Mouse (Mus musculus) granulocyte monocyte progenitor cell, adult 5-6 weeks (primary cell): ENCODE data around the gene Lmf2. TPM values are rescaled to one million over a fixed set of nuclear protein-coding genes. Genes with fewer than 3 reads are reported as not detected.

Experiments
- ATAC-seq: replicated peaks from 2 replicates; pipeline ENCODE4 v1.8.0; 2016; ENCODE audit warnings: mild to moderate bottlenecking, moderate TSS enrichment, inconsistent platforms; ENCODE audit not compliant: poor library complexity, severe bottlenecking
- total RNA-seq, 2 experiments: library from RNA; stranded (forward) in 1 of 2; stranded (reverse) in 1 of 2; fragments of 200-712, 200-1000 nt in 1 of 2; fragments of >200 nt in 1 of 2; fragmentation: Nextera tagmentation in 1 of 2; gene quantifications; 2 replicates each; pipeline ENCODE4 v1.2.3; 2014 to 2017

Gene Lmf2
- 15.4 and 22.3 TPM in 2 replicates for total RNA-seq (2014; fragmentation: Nextera tagmentation)
- 8.9 and 11.0 TPM in 2 replicates for total RNA-seq (2017)

DNA sequence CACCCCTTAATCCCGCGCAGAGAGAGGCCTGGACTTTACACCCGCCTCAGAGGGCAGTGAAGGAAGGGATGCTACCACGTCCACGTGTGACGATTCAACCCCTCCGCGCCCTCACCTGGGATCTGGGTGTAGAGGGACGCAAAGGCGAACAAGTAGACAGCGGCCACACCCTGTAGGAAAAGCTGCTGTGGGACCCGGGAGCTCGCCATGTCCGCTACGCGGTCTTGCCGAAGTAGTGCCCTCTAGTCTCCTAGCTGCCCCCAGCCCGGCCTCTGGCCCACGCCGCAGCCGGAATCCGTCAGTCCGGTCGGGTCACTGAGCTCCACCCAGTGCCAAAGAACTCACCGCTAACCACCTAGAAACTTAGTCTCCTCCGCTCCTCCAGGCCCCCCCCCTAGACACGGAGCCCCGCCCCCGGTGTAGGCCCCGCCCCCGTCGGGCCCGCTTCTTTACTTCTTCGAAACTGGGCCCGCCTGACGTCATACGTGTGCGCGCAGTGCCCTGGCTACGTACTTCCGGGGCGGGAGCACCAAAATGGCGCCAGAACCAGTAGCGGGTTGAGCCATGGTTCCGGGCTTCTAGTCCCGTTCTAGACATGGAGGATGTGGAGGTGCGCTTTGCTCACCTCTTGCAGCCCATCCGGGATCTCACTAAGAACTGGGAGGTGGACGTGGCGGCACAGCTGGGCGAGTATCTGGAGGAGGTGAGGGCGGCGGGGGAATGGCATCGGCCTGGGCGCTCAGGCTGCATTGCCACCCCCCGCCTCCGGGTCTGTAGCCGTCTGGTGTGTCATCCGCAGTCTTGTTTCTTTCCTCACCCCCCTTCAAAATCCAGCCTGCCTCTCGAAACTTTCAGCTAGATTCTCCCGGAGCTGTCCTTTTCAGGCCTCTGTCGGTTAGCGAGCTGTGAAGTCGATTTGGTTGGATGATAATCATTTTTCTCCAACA is at the start of gene Lmf2, which contains the start of gene Ncaph2:
Gene Lmf2 (minus strand): TSS at position 419 of the 947 bp plus-strand sequence.
Gene Ncaph2 (plus strand): TSS at position 479 of the 947 bp plus-strand sequence.
- peak; percentile 77 for ATAC-seq

DNA sequence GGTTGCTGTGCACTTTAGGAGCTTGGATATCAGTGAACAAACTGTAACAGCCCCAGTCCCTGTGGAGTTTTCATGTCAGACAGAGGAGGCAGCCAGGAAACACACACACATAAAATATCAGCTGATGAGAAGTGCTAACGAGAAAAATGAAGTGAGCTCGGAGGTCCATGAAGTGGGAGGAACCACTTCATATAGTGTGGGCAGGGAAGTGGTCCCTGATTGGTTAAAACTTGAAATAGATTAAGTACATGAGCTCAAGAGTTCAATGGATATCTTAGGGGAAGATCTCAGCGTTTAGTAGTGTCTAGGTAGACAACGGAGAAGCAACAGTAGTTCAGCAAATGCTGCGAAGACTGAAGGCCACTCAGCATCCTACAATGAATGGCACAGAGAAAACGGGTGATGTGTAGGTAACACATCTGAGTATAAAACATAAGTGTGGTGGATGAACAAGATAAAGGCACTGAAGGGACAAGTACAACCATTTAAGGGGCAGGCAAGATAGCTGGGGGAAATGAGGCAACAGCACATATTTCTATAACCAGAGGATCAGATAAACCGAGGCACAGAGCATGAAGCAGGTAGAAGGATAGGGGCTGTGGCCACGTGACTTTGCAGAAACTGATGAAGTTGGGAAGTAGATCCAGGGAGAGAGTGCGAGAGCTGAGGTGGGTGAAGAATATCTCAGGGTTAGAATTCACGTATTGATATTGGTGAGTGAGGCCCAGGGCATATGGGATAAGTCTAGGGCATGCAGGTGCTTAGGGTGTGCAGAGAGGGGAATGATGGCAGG is 49.6 kb upstream of the Lmf2 start:
- no peak for ATAC-seq

DNA sequence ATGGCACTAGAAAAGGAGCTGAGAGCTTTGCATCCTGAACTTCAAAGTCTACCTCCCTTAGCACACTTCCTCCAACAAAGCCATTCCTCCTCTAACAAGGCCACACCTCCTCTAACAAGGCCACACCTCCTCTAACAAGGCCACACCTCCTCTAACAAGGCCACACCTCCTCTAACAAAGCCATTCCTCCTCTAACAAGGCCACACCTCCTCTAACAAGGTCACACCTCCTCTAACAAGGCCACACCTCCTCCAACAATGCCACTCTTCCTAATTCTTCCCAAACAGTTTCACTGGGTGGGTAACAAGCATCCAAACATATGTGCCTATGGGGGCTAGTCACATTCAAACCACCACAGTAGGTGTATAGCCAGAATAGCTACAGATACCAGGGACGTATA is 47.0 kb upstream of the Lmf2 start:
- no peak for ATAC-seq

DNA sequence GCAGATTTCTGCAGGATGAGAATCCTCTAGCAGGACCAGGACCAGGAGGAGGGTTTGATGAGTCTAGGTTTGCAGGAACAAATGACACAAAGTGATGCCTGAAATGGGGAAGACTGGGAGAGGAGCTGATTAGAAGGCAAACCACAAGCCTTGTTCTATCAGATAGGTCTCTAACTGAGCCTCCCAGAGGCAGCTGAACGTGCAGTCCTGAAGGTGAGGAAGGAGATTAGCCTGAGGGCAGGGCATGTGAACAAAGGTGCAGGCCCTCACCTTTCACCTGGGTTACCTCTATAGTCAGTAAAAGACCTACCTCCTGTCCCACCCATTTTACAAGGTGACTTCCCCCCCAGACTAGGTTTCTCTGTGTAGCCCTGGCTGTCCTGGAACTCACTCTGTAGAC is 44.3 kb upstream of the Lmf2 start:
- ATAC-seq, result no peak

DNA sequence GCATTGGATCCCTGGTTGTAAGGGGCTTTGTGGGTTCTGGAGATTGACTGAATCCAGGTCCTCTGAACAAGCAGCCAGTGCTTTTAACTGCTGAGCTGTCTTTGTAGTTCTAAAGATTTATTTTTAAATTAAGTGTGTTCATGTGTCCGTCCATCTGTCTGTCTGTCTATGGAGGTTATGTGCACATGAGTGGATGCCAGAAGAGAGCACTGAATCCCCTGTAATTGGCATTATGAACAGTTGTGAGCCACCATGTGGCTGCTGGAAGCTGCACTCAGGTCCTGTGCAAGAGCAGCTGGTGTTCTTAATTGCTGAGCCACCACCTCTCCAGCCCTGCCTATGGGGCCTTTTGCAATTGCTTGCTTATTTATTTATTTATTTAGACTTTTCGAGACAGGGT is 42.7 kb upstream of the Lmf2 start:
- no peak for ATAC-seq

DNA sequence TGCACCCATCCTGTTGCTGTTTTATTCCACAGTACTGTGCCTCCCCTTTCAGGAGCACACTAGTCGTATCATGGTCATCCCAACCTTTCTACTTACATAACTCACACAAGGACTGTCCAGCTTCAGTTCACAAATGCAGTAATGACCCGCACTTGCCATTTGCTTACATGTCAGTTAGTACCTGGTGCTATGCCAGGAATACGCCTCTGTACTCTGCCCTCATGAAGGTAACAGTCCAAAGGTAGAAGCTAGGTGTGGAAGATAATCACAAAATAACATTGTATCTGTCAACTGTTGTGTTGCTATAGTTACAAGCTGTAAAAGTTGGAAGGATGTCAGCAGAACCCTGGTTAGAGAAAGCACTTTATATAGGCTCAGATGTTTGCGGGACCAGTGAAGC is 41.4 kb upstream of the Lmf2 start:
- no peak for ATAC-seq

DNA sequence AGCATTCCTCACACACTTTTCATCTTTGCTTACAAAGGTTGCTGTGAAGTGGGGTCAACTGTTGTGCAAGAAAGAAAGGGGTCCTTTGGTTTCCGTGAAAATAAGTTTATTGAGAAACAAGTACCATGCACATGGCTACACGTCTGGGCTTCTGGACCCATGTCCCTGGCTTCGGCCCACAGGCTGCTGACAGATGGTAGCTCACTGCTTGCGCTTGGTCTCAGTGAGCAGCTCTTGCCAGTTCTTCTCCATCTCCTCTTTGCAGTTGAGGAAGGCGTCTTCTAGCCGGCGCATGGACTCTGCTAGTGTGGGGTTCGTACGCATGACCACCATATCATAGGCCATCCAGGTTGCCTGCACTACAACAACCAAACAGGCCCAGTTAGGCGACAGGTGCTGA is 34.6 kb upstream of the Lmf2 start:
- no peak for ATAC-seq

DNA sequence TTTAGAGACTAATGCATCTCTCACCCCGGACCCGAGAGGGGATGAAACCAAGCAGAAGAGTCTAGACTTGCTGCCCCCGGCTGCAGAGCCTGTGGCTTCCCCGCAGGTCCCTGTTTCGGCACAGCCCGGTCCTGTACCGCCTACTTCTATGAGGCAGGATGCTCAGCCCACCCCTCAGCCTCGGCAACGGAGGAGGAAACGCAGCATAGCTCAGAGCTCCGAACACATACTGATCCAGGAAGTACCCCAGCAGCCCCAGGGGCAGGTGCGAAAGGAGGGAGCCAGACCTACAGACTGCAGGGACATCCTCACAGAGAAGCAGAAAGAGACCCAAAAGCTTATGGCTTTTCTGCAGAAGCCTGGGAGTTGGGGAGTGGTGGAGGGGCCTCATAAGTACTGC is 31.7 kb upstream of the Lmf2 start:
- no peak; the same call in 1 of the 2 replicates for ATAC-seq

DNA sequence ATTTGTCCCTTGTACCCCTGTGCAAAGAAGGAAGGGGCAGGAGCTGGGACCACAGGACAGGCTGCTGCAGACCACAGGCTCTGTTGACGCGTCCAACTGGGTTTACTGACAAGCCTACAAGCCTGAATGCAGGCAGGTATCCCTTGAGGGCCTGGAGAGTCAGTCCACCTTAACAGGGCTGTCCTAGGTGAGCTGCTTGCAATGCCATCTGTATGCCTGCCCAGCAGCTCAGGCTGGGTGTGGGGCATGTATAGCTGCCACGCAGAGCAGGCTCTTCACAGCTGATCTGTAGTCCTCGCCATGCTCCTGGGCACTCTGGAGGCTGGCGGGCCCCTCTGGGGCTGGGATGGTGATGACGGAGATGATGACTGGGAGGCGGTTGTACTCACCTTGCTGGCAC is 29.2 kb upstream of the Lmf2 start, which contains the start of gene Klhdc7b:
Gene Klhdc7b (plus strand): TSS at position 301 of the 400 bp plus-strand sequence.
- no peak for ATAC-seq

DNA sequence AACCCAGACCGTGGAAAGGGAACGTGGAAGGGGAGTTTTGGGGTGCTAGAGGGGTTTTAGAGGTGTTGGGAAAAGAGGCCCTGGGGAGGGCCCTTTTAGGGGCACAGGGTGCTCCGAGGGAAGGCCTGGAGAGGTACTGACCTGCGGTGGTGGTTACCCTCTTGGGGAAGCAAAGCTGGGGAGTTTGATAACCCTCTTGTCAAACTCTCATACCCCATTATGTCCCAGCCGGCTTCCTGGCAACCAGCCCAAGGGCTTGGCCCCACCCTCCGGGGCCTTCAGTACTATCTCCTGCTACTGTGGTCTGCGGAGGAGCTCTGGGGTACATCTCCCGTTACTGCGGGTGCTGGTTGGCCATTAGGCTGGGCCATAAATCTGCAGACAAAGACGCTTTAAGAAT is 24.0 kb upstream of the Lmf2 start:
- peak; percentile 20; the same call in 1 of the 2 replicates for ATAC-seq

DNA sequence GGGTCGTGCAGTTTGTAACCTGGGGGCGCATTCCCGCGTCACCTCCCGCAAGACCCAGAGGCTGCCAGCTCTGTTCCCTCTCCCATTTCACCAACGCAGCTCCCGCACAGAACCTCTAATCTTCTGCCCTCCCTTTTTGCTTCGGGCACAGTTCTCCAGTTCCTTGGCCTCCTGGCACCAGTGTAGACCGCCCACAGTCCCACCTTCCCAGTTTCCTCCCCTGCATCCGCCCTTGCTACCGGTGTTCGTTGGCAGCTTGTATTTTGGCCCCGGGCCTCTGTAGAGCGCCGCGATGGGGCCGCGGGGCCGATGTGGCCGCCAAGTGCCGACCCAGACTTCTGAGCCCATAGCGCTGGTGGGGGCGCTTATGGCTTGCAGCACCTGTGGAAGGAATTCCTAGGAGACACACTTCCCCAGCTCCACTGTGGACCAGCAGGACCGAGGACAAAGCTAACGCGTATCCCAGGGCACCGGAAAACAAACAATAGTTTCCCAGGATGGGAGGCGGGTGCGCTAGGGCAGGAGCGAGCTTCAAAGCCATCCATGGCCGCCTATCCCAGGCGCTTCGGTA is 23.5 kb upstream of the Lmf2 start, which contains the start of gene Odf3b:
Gene Odf3b (minus strand): TSS at position 452 of the 571 bp plus-strand sequence.
- ATAC-seq, result peak; percentile 26

DNA sequence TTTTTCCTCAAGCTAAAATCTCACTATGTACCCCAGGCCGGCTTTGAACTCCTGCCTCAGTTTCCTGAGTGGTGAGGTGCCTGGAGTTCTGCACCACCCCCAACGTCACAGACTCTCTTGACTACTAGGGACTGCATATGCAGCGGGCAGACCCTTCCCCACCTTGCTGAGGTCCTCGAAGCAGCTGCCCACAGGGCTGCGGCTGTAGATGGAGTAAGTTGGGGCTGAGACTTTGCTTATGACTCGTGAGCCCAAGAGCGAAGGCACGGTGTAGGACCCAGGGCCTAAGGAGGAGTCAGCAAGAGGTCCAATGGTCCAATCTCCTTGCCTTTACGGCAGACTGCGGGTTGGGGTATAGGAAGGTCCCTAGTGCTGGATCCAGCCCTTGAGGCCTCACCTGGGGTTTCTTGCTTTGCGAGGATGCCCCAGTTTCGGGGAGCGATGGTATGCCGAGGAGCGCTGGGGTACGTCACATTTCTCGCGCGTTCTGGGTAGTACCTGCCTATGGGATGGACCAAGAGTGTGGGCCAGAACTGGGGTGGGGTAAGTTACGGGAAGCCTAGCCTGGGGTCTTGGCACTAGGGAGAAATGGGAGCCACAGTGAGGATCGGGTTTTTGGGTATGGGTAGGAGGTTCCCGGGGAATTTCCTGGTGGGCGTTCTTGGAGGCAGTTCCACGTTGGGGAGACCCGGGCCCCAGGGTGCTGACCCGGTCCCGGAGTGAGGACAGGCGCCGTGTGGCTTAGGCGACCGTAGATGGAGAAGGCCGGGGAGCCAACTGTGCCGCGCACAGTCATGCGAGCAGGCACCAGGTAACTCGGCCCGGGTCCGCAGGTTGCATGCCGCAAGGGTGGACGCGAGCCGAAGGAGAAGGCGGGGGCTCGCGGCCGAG is 22.7 kb upstream of the Lmf2 start:
- ATAC-seq, result no peak

DNA sequence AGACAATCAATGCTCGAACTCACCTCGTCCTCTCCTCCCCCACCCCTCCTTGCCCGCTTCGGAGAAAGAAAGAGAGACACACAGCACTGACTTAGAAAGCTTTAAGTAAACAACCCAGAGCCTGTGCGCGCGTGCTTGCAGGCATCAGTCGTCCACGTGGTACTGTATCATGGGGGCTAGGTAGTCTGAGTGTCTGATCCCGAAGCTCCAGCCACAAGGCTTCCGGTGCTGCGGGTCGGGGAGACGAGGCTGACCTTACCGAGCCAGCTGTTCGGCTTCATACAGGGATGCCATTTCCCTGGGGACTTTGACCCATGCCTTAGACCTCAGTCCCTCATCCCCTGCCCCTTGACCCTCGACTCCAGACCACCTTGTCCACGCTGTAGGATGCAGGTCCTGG is 21.9 kb upstream of the Lmf2 start:
- no peak for ATAC-seq

DNA sequence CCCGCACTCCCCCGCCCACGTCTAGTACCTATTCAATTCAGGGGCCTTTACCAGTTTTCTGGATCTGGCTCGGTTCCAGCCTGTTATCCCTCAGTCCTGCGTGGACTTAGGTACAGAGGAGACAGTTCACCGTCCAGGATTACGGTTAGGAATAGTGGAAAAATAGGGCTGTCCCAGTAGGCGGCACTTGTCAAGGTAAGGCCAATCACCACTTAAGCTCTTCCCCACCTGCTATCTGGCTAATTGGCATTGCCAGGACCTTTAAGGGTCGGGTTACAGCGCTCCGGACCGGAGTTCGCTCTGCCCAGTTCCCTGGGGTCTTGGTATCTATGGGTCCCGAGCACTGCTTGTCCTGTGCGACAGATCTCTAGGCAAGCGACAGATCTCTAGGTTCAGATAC is 21.5 kb upstream of the Lmf2 start, which contains the start of gene Tymp:
Gene Tymp (minus strand): TSS at position 83 of the 400 bp plus-strand sequence.
- no peak for ATAC-seq

DNA sequence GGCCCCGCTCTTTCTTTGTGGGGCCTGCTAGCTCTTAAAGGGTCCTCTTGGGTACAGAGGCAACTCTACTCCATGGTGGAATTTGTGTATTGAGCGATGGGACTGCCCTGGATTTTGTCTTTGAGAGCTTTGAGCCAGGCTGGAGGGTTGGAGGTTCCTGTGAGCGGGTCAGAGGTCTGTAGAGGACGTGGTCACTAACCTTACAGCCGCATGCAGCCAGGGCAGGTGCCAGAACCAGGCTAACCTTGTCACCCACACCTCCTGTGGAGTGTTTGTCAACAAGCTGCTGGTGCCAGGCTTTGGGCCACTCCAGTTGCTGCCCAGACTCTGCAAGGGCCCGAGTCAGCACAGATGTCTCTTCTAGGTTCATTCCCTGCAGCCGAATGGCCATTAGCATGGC is 20.6 kb upstream of the Lmf2 start:
- no peak for ATAC-seq

DNA sequence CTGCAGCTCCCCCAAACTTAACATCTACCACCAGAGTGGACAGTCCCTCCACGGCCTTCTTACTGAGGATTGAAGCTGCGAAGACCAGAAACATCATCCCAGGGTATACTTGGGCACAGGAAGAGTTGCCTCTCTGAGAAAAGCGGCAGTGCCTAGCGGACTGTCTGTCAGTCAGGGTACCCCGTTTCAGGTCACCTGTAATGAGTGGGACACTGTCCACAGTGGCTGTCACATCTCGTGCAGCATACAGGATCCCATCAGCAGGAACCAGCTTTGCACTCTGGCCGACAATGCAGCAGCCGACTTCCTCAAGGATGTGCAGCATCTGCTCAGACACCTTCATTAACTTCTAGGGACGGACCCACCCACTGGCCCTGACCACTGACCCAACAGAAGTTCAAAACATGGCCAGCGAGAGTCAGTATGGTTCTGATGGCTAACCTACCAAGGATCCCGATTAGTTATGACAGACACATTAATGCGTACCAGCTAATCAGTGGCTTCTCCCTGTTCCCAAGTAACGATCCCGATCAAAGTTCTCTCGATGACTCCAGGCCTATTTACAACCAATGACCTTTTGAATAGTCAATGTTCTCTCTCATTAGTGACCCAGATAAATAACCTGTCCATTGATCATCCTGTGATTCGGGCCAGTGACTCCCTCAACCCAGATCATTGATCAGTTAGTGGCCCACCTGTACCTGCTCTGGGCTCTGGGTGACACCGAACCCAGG is 19.5 kb upstream of the Lmf2 start:
- ATAC-seq, result no peak

DNA sequence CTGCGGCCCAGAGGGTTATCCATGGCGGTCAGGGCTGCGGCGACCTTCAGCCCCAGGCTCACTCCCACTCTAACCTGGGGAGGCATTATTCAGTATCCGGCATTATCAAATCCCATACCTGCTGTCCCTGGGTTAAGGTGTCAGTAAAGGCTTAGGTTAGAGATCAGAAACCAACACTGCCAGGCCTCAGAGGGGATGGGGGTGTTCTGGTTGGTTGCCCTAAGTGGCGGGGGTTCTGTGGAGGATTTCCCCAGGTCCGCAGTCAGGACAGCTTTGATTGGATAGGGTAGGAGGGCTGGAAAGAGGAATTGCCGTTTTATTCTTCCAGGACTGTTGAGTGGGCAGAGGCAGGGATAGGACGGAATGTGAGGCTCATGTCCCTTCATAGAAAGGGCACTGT is 18.9 kb upstream of the Lmf2 start:
- ATAC-seq, result no peak

DNA sequence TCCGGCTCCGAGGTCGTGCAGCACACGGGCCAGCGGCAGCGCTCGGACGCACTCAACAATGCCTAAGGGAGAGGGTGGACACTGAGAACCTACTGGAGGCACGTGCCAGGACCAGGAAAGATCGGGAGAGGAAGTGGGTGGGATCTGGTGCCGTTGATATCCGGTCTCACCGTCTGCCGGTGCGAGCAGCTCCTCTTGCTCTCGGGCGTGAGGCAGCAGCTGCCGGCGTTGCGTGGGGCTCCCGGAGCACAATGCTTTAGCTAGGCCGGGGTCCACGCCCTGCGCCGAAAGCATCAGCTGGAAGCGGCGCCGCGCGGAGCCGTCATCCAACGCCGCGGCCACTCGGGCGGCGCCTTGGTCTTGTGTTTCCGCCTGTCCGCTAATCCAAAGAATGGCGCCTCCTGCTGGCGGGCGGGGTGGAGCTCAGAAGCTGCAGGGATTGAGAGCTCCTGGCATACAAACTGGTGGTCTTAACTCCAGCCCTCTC is 18.3 kb upstream of the Lmf2 start, which contains the start of gene Sco2:
Gene Sco2 (minus strand): TSS at position 85 of the 487 bp plus-strand sequence.
- ATAC-seq, result peak; percentile 65
